Mouse (Mus musculus): Measurements from ENCODE around the gene Ltc4s. TPM values are rescaled to one million over a fixed set of nuclear protein-coding genes. Genes with fewer than 3 reads are reported as not detected.

Ltc4s gene
- total and polyA plus RNA-seq, 3 experiments, result 0.47 to 2.0 (median 1.4) TPM

GRCm38 (mm10) chr11:50253393-50253792, 15.0 kb upstream of the Ltc4s start:
- no peak overlapping the region for H3K4me3 ChIP-seq (replicated peaks in 1 of 3; ENCODE audit: low read depth in 2 of 3, low read length in 2 of 3, poor library complexity in 1 of 3)
- DNase-seq (ENCODE audit: extremely low read depth), result no peak
- H3K9ac ChIP-seq (ENCODE audit: insufficient read depth, low read depth), result no peak overlapping the region
- H3K27ac ChIP-seq (ENCODE audit: insufficient read depth, low read depth), result no peak overlapping the region
- no peaks in the 10 kb centered on the region for H3K9me3 ChIP-seq (replicated peaks; ENCODE audit: low read length)
- no peak overlapping the region for H3K4me2 ChIP-seq (ENCODE audit: insufficient read depth, low read depth, poor library complexity, severe bottlenecking)
- no peaks in the 10 kb centered on the region for H3K27me3 ChIP-seq (replicated peaks)
- peaks cover 22 to 38% of the 10 kb centered on the region in 2 experiments for H3K36me3 ChIP-seq (replicated peaks in 1 of 2; ENCODE audit: control insufficient read depth in 1 of 2, insufficient read depth in 1 of 2, low read length in 1 of 2)
- H3K79me2 ChIP-seq (replicated peaks; ENCODE audit: control insufficient read depth, extremely low read depth, insufficient read depth, poor library complexity, severe bottlenecking), result no peaks in the 10 kb centered on the region
- TF ChIP-seq ZC3H11A (IDR thresholded peaks at IDR 0.05; ENCODE audit: low read depth, low read length) (no peak), E2F4 (IDR thresholded peaks at IDR 0.05; ENCODE audit: insufficient replicate concordance, low read depth, low read length) (no peak), SIN3A (IDR thresholded peaks at IDR 0.05; ENCODE audit: low read length) (no peak), HCFC1 (IDR thresholded peaks at IDR 0.05; ENCODE audit: low read depth, low read length) (no peak), CHD2 (IDR thresholded peaks at IDR 0.05; ENCODE audit: low read length) (no peak), ZNF384 (IDR thresholded peaks at IDR 0.05; ENCODE audit: low read depth, low read length) (no peak), TBP (conservative IDR thresholded peaks at IDR 0.05; ENCODE audit: low read depth, low read length) (no peak), ZKSCAN1 (IDR thresholded peaks at IDR 0.05; ENCODE audit: borderline replicate concordance, low read depth, low read length) (no peak)
- in situ Hi-C loops (cut with MboI; ENCODE audit: low pct_ligation_motif_present, low pct_unique_long_range_greater_than_20kb, low sequenced_read_pairs), result no loop called here
- H3K4me1 ChIP-seq (ENCODE audit: control insufficient read depth in 1 of 2, insufficient read depth in 2 of 2), result peaks cover 14 to 17% of the 10 kb centered on the region in 2 experiments
- dilution Hi-C loops (cut with MboI; ENCODE audit: extremely low pct_ligation_motif_present, extremely low pct_unique_long_range_greater_than_20kb, low sequenced_read_pairs), result no loop called here

- dilution Hi-C loops (cut with MboI; ENCODE audit: extremely low pct_ligation_motif_present, extremely low pct_unique_long_range_greater_than_20kb, low sequenced_read_pairs), result no loop called here
- H3K9ac ChIP-seq (ENCODE audit: insufficient read depth, low read depth), result no peak overlapping the region
Observed at GRCm38 (mm10) chr11:50252684-50253265, 14.4 kb upstream of the Ltc4s start.

GRCm38 (mm10) chr11:50252166-50252565, 13.8 kb upstream of the Ltc4s start:
- no peak overlapping the region for H3K27ac ChIP-seq (ENCODE audit: insufficient read depth, low read depth)

More at GRCm38 (mm10) chr11:50252684-50253265, 14.4 kb upstream of the Ltc4s start:
- no peaks in the 10 kb centered on the region for H3K9me3 ChIP-seq (replicated peaks; ENCODE audit: low read length)
- no peaks in the 10 kb centered on the region for H3K79me2 ChIP-seq (replicated peaks; ENCODE audit: control insufficient read depth, extremely low read depth, insufficient read depth, poor library complexity, severe bottlenecking)
- H3K4me2 ChIP-seq (ENCODE audit: insufficient read depth, low read depth, poor library complexity, severe bottlenecking), result no peak overlapping the region
- no peak overlapping the region for H3K27ac ChIP-seq (ENCODE audit: insufficient read depth, low read depth)
- in situ Hi-C loops (cut with MboI; ENCODE audit: low pct_ligation_motif_present, low pct_unique_long_range_greater_than_20kb, low sequenced_read_pairs), result no loop called here
- H3K4me3 ChIP-seq (replicated peaks in 1 of 3; ENCODE audit: low read depth in 2 of 3, low read length in 2 of 3, poor library complexity in 1 of 3), result no peak overlapping the region
- TF ChIP-seq GABPA (IDR thresholded peaks at IDR 0.05; ENCODE audit: insufficient replicate concordance, low read depth, low read length), result no peak
- no peak for TF ChIP-seq NELFE (IDR thresholded peaks at IDR 0.05; ENCODE audit: low read depth, low read length)
- TF ChIP-seq CHD1 (IDR thresholded peaks at IDR 0.05; ENCODE audit: low read depth, low read length), result no peak
- no peak for TF ChIP-seq MYC (IDR thresholded peaks at IDR 0.05; ENCODE audit: low read depth, low read length)
- TF ChIP-seq CHD2 (IDR thresholded peaks at IDR 0.05; ENCODE audit: low read length), result no peak
- TF ChIP-seq POLR2A (IDR thresholded peaks at IDR 0.05; ENCODE audit: low read depth, low read length), result no peak
- TF ChIP-seq RCOR1 (conservative IDR thresholded peaks at IDR 0.05; ENCODE audit: low read depth, low read length), result no peak
- TF ChIP-seq ZC3H11A (IDR thresholded peaks at IDR 0.05; ENCODE audit: low read depth, low read length), result no peak
- TF ChIP-seq EP300 (IDR thresholded peaks at IDR 0.05; ENCODE audit: low read length), result no peak
- TF ChIP-seq USF2 (conservative IDR thresholded peaks at IDR 0.05; ENCODE audit: low read depth, low read length), result no peak
- no peak for TF ChIP-seq KAT2A (IDR thresholded peaks at IDR 0.05; ENCODE audit: insufficient replicate concordance, low read length)
- TF ChIP-seq E2F4 (IDR thresholded peaks at IDR 0.05; ENCODE audit: insufficient replicate concordance, low read depth, low read length), result no peak
- TF ChIP-seq ELF1 (IDR thresholded peaks at IDR 0.05; ENCODE audit: low read depth, low read length), result no peak
- TF ChIP-seq MAX (IDR thresholded peaks at IDR 0.05; ENCODE audit: low read length), result no peak
- peaks cover 15 to 31% of the 10 kb centered on the region in 2 experiments for H3K36me3 ChIP-seq (replicated peaks in 1 of 2; ENCODE audit: control insufficient read depth in 1 of 2, insufficient read depth in 1 of 2, low read length in 1 of 2)
- H3K27me3 ChIP-seq (replicated peaks), result no peaks in the 10 kb centered on the region
- no peak for DNase-seq (ENCODE audit: extremely low read depth)
- H3K4me1 ChIP-seq (ENCODE audit: control insufficient read depth in 1 of 2, insufficient read depth in 2 of 2), result peaks cover 14 to 17% of the 10 kb centered on the region in 2 experiments

More at GRCm38 (mm10) chr11:50252166-50252565, 13.8 kb upstream of the Ltc4s start:
- no peak overlapping the region for H3K4me2 ChIP-seq (ENCODE audit: insufficient read depth, low read depth, poor library complexity, severe bottlenecking)
- no peaks in the 10 kb centered on the region for H3K27me3 ChIP-seq (replicated peaks)
- H3K79me2 ChIP-seq (replicated peaks; ENCODE audit: control insufficient read depth, extremely low read depth, insufficient read depth, poor library complexity, severe bottlenecking), result no peaks in the 10 kb centered on the region
- in situ Hi-C loops (cut with MboI; ENCODE audit: low pct_ligation_motif_present, low pct_unique_long_range_greater_than_20kb, low sequenced_read_pairs) (no loop called here), dilution Hi-C loops (cut with MboI; ENCODE audit: extremely low pct_ligation_motif_present, extremely low pct_unique_long_range_greater_than_20kb, low sequenced_read_pairs) (no loop called here)
- peaks cover 14 to 17% of the 10 kb centered on the region in 2 experiments for H3K4me1 ChIP-seq (ENCODE audit: control insufficient read depth in 1 of 2, insufficient read depth in 2 of 2)
- no peaks in the 10 kb centered on the region for H3K9me3 ChIP-seq (replicated peaks; ENCODE audit: low read length)
- TF ChIP-seq TCF12 (IDR thresholded peaks at IDR 0.05; ENCODE audit: low read depth, low read length) (no peak), EP300 (IDR thresholded peaks at IDR 0.05; ENCODE audit: low read length) (no peak), RCOR1 (conservative IDR thresholded peaks at IDR 0.05; ENCODE audit: low read depth, low read length) (no peak), MAX (IDR thresholded peaks at IDR 0.05; ENCODE audit: low read length) (no peak), SMC3 (IDR thresholded peaks at IDR 0.05; ENCODE audit: low read depth, low read length) (no peak), IRF4 (IDR thresholded peaks at IDR 0.05; ENCODE audit: low read depth, low read length) (no peak), MAFK (IDR thresholded peaks at IDR 0.05; ENCODE audit: insufficient replicate concordance, low read length) (no peak), ZNF384 (IDR thresholded peaks at IDR 0.05; ENCODE audit: low read depth, low read length) (no peak)
- no peak overlapping the region for H3K9ac ChIP-seq (ENCODE audit: insufficient read depth, low read depth)
- no peak for DNase-seq (ENCODE audit: extremely low read depth)
- no peak overlapping the region for H3K4me3 ChIP-seq (replicated peaks in 1 of 3; ENCODE audit: low read depth in 2 of 3, low read length in 2 of 3, poor library complexity in 1 of 3)
- H3K36me3 ChIP-seq (replicated peaks in 1 of 2; ENCODE audit: control insufficient read depth in 1 of 2, insufficient read depth in 1 of 2, low read length in 1 of 2), result peaks cover 11 to 25% of the 10 kb centered on the region in 2 experiments
